Mouse (Mus musculus): ENCODE measurements around the gene Rbp1.

Gene Rbp1

DNA sequence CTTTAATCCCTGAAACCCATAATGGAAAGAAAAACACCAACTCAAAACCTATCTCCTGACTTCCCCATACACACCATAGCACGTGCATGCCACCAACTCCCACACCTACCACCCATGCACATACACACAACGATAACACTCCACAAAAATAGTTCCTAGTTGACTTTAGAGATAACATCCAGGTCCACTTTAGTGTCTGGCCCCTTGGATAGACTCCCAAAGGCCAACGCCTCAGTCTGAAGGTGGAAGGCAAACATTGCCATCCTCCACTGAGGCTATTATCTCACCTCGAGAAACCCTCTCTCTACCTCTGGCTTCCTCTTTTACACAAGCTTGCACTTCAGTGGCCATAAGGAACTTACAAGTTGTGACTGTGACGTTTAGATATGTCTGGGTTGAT, 69.5 kb downstream of the Rbp1 start:
- DNase-seq (ENCODE audit: low read depth, low spot score) = no peak

DNA sequence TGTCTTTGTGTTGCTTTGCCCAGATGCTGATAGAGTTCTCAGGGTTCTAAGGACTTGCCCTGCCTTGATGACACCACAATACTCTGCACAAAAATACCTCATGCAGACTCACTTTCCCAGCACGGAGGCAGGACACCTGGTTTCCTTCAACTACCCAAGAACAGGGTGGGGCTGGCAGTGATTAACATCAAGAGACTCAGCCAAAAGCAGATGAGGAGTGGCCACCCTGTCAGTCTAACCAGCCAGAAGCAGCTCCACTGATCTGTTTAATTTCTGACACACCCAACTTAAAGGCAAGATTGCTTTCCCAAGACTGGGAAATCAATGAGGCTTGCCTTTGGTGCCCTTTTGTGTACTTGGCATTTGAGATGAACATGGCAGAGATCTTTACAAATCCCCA, 70.1 kb downstream of the Rbp1 start:
- DNase-seq (ENCODE audit: low read depth, low spot score) = no peak

Measured in retina, adult 2 months (tissue).